8 mouse cellular contexts compared by ENCODE assay signal in the genomic region with DNA sequence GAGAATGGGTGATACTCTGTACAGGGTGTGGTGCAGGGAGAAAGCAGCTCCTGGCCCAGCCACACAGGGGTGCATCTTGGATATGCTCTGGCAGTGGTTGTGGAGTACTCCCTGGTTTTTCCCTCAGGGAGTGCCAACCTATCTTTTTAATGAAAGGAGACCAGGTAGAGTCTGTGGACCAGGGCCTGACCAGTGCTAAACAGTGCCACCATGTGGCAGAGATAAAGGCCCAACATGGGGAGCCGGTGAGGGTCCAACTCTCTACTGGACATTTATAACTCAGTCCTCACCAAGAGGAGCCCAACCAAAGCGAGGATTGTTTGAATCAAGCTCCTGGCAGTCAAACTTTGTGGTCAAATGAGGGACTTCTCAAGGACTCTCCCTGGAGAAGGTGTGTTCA.
A peak's percentile ranks its signal among the peaks of the same experiment; 100 is the strongest.
DNase-seq lines count a peak whose midpoint lies in the region; ATAC-seq and TF ChIP-seq lines count a peak whose summit lies in the region.
"Had no signal": no experiment of that assay in that cellular context is flagged by ENCODE, and none has a peak within 500 bp of the region (broad histone marks: within the 10 kb centered on the region; RNA-seq: fewer than 3 reads in every experiment).

No protein-coding gene starts in this region.

- H3K36me3 ChIP-seq in lung, embryonic 14.5 days (ENCODE audit: insufficient read depth), result no peaks in the 10 kb centered on the region
- no peaks in the 10 kb centered on the region for H3K36me3 ChIP-seq in forebrain, embryonic 15.5 days
- H3K36me3 ChIP-seq: limb, embryonic 13.5 days had no signal

- no peak overlapping the region for H3K9ac ChIP-seq in lung, embryonic 14.5 days
- no peak overlapping the region for H3K9ac ChIP-seq in forebrain, embryonic 15.5 days (replicated peaks)
- H3K9ac ChIP-seq: limb, embryonic 13.5 days had no signal

- CTCF ChIA-PET in Patski (lab: Charles Lee), result no interaction called here

- POLR2A ChIA-PET in Patski (lab: Charles Lee), result no interaction called here

- 56% methylated on average over 2 of the region's 2 CpGs for WGBS in lung, embryonic 14.5 days
- WGBS in forebrain, embryonic 15.5 days, result 72% methylated on average over 2 of the region's 2 CpGs

- peak; percentile 19 to 29 for DNase-seq in kidney, adult 8-10 months
- DNase-seq in kidney, adult 11 months, result no peak
- DNase-seq in Patski (ENCODE audit: low read depth, low spot score), result no peak
- DNase-seq in lung, embryonic 14.5 days, result peak; percentile 67
- DNase-seq in neural tube, embryonic 10.5 days (ENCODE audit: extremely low spot score, low spot score), result no peak

- in situ Hi-C loops in Patski (cut with MboI; ENCODE audit: low pct_unique_long_range_greater_than_20kb), result no loop called here

- ATAC-seq in Patski, result no peak
- ATAC-seq in common myeloid progenitor, adult 5-6 weeks (replicated peaks; ENCODE audit: low read depth, poor library complexity, severe bottlenecking), result peak; percentile 54; the same call in 1 of the 2 replicates
- ATAC-seq in lung, embryonic 14.5 days (ENCODE audit: insufficient read depth), result no peak
- no peak for ATAC-seq in forebrain, embryonic 15.5 days (replicated peaks)

- H3K4me2 ChIP-seq in lung, embryonic 14.5 days, result no peak overlapping the region
- no peak overlapping the region for H3K4me2 ChIP-seq in forebrain, embryonic 15.5 days (replicated peaks)
- H3K4me2 ChIP-seq: limb, embryonic 13.5 days had no signal

- no peaks in the 10 kb centered on the region for H3K9me3 ChIP-seq in lung, embryonic 14.5 days (ENCODE audit: low read depth, low read length)
- no peaks in the 10 kb centered on the region for H3K9me3 ChIP-seq in forebrain, embryonic 15.5 days
- H3K9me3 ChIP-seq: limb, embryonic 13.5 days had no signal

- peaks cover 9% of the 10 kb centered on the region for H3K27me3 ChIP-seq in Patski
- H3K27me3 ChIP-seq in lung, embryonic 14.5 days (ENCODE audit: insufficient read depth, low read length), result no peaks in the 10 kb centered on the region
- H3K27me3 ChIP-seq in forebrain, embryonic 15.5 days, result no peaks in the 10 kb centered on the region
- H3K27me3 ChIP-seq: limb, embryonic 13.5 days had no signal

- no peak overlapping the region for H3K27ac ChIP-seq in lung, embryonic 14.5 days (ENCODE audit: low read depth)
- no peak overlapping the region for H3K27ac ChIP-seq in forebrain, embryonic 15.5 days (replicated peaks)
- H3K27ac ChIP-seq: limb, embryonic 13.5 days had no signal

- no peak overlapping the region for H3K4me3 ChIP-seq in lung, embryonic 14.5 days (ENCODE audit: low read depth, low read length)
- no peak overlapping the region for H3K4me3 ChIP-seq in forebrain, embryonic 15.5 days
- H3K4me3 ChIP-seq: limb, embryonic 13.5 days had no signal

- peak; percentile 55 for TF ChIP-seq CTCF in Patski (IDR thresholded peaks at IDR 0.05)
- TF ChIP-seq CTCF in lung, embryonic 14.5 days (IDR thresholded peaks at IDR 0.05; ENCODE audit: low read depth), result peak; percentile 58

- H3K4me1 ChIP-seq in lung, embryonic 14.5 days (ENCODE audit: insufficient read depth), result no peaks in the 10 kb centered on the region
- no peaks in the 10 kb centered on the region for H3K4me1 ChIP-seq in forebrain, embryonic 15.5 days
- H3K4me1 ChIP-seq: limb, embryonic 13.5 days had no signal

Comparison
In these comparisons a context has a peak if more than half of its experiments do, and no peak if none do; other contexts are left out.
1. DNase-seq: peak in kidney, adult 8-10 months (2 of 2) and lung, embryonic 14.5 days (single experiment); none in kidney, adult 11 months (single experiment), Patski (single experiment) and neural tube, embryonic 10.5 days (single experiment).